Mouse (Mus musculus) Patski (cell line): ENCODE results near the gene Dclk3. TPM values are rescaled to one million over a fixed set of nuclear protein-coding genes. Genes with fewer than 3 reads are reported as not detected.

Experiments
- ATAC-seq: fragments of 100-300 bp; one replicate; pipeline ENCODE4 v1.8.0; 2021
- CTCF ChIA-PET: fragments of 350-600 bp; sonication (Branson Sonifier 250); formaldehyde crosslinking; loops from one replicate; lab custom pipeline; 2022; ENCODE audit warnings: inconsistent platforms; lab: Charles Lee
- POLR2A ChIA-PET: fragments of 350-600 bp; sonication (Branson Sonifier 250); formaldehyde crosslinking; loops from one replicate; lab custom pipeline; 2022; ENCODE audit warnings: antibody characterized with exemption, inconsistent platforms; lab: Charles Lee
- DNase-seq: peaks from one replicate; pipeline ENCODE4 v3.0.0-alpha.2; 2011; ENCODE audit warnings: low read depth, low spot score
- H3K27me3 ChIP-seq: fragments of 371-371 bp; one replicate; pipeline ENCODE4 v1.5.1; 2021
- CTCF ChIP-seq: fragments of 100-300 bp; IDR thresholded peaks from one replicate; pipeline ENCODE4 v1.5.1; 2021
- in situ Hi-C: fragments of 300-500 bp; cut with MboI; formaldehyde crosslinking; loops from 3 replicates; pipeline ENCODE4 v1.11.1; 2018; ENCODE audit warnings: low pct_unique_long_range_greater_than_20kb, mixed read lengths
- polyA plus RNA-seq: library from polyadenylated mRNA; unstranded; gene quantifications from one replicate; pipeline ENCODE4 v1.2.3, GENCODE M21; 2021

Dclk3 gene
- polyA plus RNA-seq, 1 experiment from 2014 or later, result 48.7 TPM

- no peak for DNase-seq
- POLR2A ChIA-PET, result no interaction called here
- no peak for TF ChIP-seq CTCF
- CTCF ChIA-PET, result interaction anchor here (1.1 to 1.9 kb wide), 3 partner anchors 415 to 422 kb away, joined by 3 to 8 read pairs (median 7); no protein-coding TSS in a partner anchor
- in situ Hi-C loops, result no loop called here
- no peak for ATAC-seq
- H3K27me3 ChIP-seq, result no peaks in the 10 kb centered on the region
Measured at GRCm38 (mm10) chr9:111500211-111500610, 61.3 kb downstream of the Dclk3 start.

DNA sequence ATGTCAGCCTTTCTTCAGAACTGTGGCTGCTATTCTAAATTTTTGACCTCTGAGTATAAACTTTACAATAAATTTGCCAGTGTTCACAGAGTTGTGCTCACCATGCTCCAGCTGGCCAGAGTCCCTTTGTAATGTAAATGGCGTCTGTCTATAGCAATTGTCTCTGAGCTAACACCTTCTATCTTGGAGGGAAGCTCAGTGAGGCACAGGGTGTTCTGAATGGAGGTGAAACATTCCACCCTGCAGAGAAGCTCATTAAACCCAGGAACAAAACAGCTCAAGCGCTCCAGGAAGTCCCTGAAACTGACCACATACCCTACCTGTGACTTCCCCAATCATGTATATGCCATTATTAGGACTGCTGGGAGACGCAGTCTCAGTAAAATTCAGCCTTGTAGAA lies 67.2 kb downstream of the Dclk3 start:
- no peaks in the 10 kb centered on the region for H3K27me3 ChIP-seq
- no peak for ATAC-seq
- TF ChIP-seq CTCF, result no peak
- DNase-seq, result no peak
- POLR2A ChIA-PET, result interaction anchor here (0.5 kb wide), 1 partner anchor 15 kb away, joined by 3 read pairs; no protein-coding TSS in a partner anchor
- CTCF ChIA-PET, result interaction anchor here (1.4 to 2.4 kb wide), 3 partner anchors 9 to 22 kb away, joined by 3 to 11 read pairs (median 3); no protein-coding TSS in a partner anchor
- in situ Hi-C loops, result no loop called here

DNA sequence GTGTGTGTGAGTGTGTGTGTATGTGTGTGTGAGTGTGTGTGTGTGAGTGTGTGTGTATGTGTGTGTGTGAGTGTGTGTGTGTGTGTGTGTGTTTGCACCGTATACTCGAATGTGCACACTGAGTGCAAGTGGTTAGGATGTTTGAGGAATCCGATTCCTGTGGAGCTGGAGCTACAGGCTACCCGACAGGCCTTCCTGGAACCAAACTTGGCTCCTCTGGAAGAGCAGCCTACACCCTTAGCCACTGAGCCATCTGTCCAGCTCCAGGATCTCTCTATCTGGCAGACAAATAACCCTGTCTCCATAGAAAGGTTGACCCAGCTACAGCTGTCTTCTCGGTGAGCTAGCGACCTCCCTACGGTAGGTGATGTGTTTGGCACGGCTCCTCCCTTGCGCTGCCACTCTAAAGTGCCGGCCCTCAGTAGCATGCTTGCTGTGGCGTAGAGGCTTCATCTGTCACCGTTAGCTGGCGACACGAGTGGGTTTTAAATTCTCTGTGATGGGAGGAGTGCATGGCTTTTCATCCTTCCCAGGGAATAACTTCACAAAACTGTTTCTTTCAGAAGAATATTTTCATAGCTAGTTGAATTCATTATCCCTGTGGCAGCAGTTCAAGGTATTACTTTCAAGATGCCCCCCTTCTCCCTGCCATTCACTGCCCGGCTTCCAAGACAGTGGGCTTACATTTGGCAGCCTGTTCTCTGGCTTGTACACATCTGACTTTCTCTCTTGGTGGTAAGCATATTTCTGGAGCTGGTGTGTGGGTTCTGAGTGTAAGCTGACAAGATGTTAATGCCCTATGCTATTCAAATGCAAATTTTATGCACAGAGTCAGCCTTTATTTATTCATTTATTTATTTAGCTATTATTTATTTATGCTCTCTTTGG lies 75.9 kb downstream of the Dclk3 start:
- no peak for TF ChIP-seq CTCF
- no peak for DNase-seq
- ChIA-PET POLR2A (interaction anchor here (0.8 kb wide), 1 partner anchor 11 kb away, joined by 3 read pairs; no protein-coding TSS in a partner anchor), CTCF (interaction anchor here (1.0 to 1.4 kb wide), 3 partner anchors 10 to 28 kb away, joined by 3 to 4 read pairs (median 4); no protein-coding TSS in a partner anchor)
- in situ Hi-C loops, result no loop called here
- no peaks in the 10 kb centered on the region for H3K27me3 ChIP-seq
- no peak for ATAC-seq

DNA sequence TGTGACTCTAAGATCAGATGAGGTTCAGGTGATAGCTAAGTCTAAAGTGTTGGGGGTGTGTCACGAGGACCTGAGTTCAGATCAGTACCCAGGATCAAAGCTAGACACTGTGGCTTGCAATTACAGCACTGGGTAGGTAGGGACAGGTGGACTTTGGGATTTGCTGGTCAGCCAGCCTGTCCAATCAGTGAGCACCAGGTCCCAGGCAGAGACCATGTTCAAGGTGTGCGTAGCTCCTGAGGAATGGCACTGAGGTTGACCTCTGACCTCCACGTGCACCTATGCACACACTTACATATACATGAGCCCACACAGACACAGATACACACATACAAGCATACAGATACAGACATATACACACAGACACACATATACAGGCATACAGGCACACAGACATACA lies 76.7 kb downstream of the Dclk3 start:
- DNase-seq (no peak), ATAC-seq (no peak)
- POLR2A ChIA-PET, result interaction anchor here (0.8 kb wide), 1 partner anchor 12 kb away, joined by 3 read pairs; no protein-coding TSS in a partner anchor
- CTCF ChIA-PET, result interaction anchor here (1.0 to 1.4 kb wide), 3 partner anchors 9 to 27 kb away, joined by 3 to 4 read pairs (median 4); no protein-coding TSS in a partner anchor
- H3K27me3 ChIP-seq, result no peaks in the 10 kb centered on the region
- in situ Hi-C loops, result no loop called here
- TF ChIP-seq CTCF, result no peak

GRCm38 (mm10) chr9:111522226-111522625 lies 83.3 kb downstream of the Dclk3 start:
- ATAC-seq (no peak), DNase-seq (no peak)
- in situ Hi-C loops, result no loop called here
- POLR2A ChIA-PET, result no interaction called here
- CTCF ChIA-PET, result no interaction called here
- no peaks in the 10 kb centered on the region for H3K27me3 ChIP-seq
- no peak for TF ChIP-seq CTCF

GRCm38 (mm10) chr9:111523111-111523510 lies 84.2 kb downstream of the Dclk3 start:
- ChIA-PET CTCF (no interaction called here), POLR2A (no interaction called here)
- TF ChIP-seq CTCF, result no peak
- DNase-seq (no peak), ATAC-seq (no peak)
- no peaks in the 10 kb centered on the region for H3K27me3 ChIP-seq
- in situ Hi-C loops, result no loop called here

GRCm38 (mm10) chr9:111523871-111524270 lies 85.0 kb downstream of the Dclk3 start:
- no peaks in the 10 kb centered on the region for H3K27me3 ChIP-seq

DNA sequence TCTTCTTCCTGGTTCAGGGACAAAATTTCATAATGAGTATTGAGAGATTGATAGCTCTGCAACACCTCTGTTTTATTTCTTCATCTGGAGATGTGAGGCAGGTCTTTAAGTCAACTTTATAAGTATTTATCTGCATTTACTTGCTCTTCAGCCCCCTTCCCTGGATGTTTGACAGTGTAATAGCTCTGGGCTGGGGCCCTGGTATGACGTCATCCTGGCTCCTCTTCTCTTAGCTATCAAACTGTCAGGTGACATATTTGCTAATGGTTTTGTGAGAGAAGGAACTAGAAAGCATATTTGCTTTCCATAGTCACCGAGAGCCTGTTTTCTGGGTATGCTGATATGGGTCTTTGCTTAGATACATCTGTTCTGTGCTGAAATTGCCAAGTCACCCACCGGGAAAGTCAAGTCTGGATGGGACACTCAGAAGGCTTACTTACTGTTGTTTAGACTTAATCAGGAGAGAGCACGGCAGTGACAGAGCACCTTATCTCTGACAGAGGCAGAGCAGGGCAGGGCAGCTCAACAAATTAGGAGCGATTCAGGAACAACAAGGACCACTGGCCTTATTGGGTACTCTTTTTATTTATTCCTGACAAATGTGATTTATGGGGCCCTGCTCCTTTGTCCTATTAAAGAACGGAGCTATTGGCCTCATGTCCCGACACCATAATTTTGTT lies 96.0 kb downstream of the Dclk3 start:
- CTCF ChIA-PET, result interaction anchor here (1.8 kb wide), 1 partner anchor 31 kb away, joined by 3 read pairs; no protein-coding TSS in a partner anchor
- no peak for ATAC-seq

More at GRCm38 (mm10) chr9:111523871-111524270, 85.0 kb downstream of the Dclk3 start:
- in situ Hi-C loops, result no loop called here
- ATAC-seq (no peak), DNase-seq (no peak)
- ChIA-PET POLR2A (no interaction called here), CTCF (interaction anchor here (0.8 to 1.7 kb wide), 3 partner anchors 9 to 26 kb away, joined by 3 to 4 read pairs (median 4); no protein-coding TSS in a partner anchor)
- TF ChIP-seq CTCF, result no peak

GRCm38 (mm10) chr9:111535445-111536064 lies 96.7 kb downstream of the Dclk3 start:
- in situ Hi-C loops, result no loop called here
- CTCF ChIA-PET, result interaction anchor here (1.8 kb wide), 1 partner anchor 32 kb away, joined by 3 read pairs; no protein-coding TSS in a partner anchor
- ATAC-seq, result no peak
- POLR2A ChIA-PET, result no interaction called here
- no peak for DNase-seq
- no peak for TF ChIP-seq CTCF
- no peaks in the 10 kb centered on the region for H3K27me3 ChIP-seq

More for the DNA sequence above, 96.0 kb downstream of the Dclk3 start:
- in situ Hi-C loops, result no loop called here
- H3K27me3 ChIP-seq, result no peaks in the 10 kb centered on the region
- no peak for TF ChIP-seq CTCF
- POLR2A ChIA-PET, result interaction anchor here (0.6 kb wide), 1 partner anchor 265 kb away, joined by 3 read pairs; no protein-coding TSS in a partner anchor
- no peak for DNase-seq

Other genes with a start within 250 kb of the Dclk3 start
- gene Mlh1, start 167.3 kb upstream of the Dclk3 start, polyA plus RNA-seq, result 17.1 TPM
- 28.7 TPM for gene Epm2aip1, start 167.2 kb upstream of the Dclk3 start, polyA plus RNA-seq
- 8.6 TPM for gene Trank1, start 127.3 kb upstream of the Dclk3 start, polyA plus RNA-seq